Mouse (Mus musculus) gastrocnemius, postnatal 36 days (tissue): ENCODE measurements around the gene Cdk12. TPM values are rescaled to one million over a fixed set of nuclear protein-coding genes. Genes with fewer than 3 reads are reported as not detected.
"Not testable (repeated sequence)": the region's sequence is repeated elsewhere in the genome, so short reads cannot be mapped to it uniquely, and the experiment has no call there.

Source experiments
- DNase-seq, 2 experiments: peaks; one replicate each; pipeline ENCODE4 v3.0.0; 2022
- intact Hi-C: fragments of 180-260 bp; cut with DNase I; formaldehyde crosslinking; loops from one replicate; pipeline ENCODE4 v1.15.1; 2025
- long read RNA-seq, 2 experiments: library from polyadenylated mRNA; stranded (forward); transcript quantifications; one replicate each; pipeline ENCODE4 v2.0.0; 2021
- total RNA-seq, 2 experiments: library from RNA; stranded (reverse); gene quantifications; 2 replicates each; pipeline ENCODE4 v1.2.3; 2021

Cdk12 gene
- 10 to 100 TPM; 12.7 to 15.0 TPM for total RNA-seq
- long read RNA-seq, experiment 1, partial matches to known transcripts = 0 of 2 reads
- long read RNA-seq, experiment 1, other reads (novel, unspliced or antisense) = 2 of 2 reads
- long read RNA-seq, experiment 2, partial matches to known transcripts = 1 of 5 reads
- long read RNA-seq, experiment 2, other reads (novel, unspliced or antisense) = 4 of 5 reads

DNA sequence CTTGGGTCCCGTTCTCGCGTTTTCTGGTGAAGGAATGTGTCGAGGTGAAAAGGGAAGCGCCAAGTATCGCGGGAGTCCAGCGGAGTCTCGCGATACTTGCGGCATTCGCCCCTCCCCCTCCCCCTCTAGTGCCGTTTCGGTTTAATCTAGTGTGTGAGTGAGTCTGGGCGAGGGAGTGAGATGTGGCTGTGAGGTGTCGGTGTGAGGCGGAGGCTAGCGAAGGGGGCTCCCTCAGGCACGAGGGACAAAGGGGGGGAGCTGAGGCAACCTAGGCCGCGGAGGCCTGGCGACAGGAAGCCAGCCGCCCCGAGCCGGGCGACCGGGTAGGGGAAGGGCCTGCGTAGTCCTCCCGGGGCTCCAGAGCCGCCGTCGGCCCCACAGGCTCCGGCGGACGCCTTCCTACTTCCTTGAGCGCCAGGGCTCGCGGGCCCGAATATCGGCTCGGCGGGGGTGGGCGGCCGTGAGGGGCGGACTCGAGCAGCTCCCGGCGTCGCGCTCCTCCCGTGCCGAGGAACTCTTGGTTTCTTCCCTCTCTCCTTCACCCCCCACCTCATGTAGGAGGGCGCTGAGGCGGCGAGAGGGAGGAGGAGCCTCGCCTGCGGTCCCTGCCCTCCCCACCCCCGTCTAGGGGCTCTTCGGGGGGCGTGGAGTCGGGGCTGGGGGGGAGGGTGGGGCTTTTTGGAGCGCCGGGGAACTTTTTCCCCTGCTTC, at the start of gene Cdk12:
Gene Cdk12 (plus strand): TSS at position 419 of the 710 bp plus-strand sequence.
- intact Hi-C loops = no loop called here
- peak; percentile 92 to 96 for DNase-seq

GRCm38 (mm10) chr11:98155094-98155493, 47.8 kb upstream of the Cdk12 start:
- DNase-seq = no peak
- intact Hi-C loops = loop anchor here (5.0 kb wide), 1 partner anchor 37 kb away; the partner anchor contains the start of gene Med1

DNA sequence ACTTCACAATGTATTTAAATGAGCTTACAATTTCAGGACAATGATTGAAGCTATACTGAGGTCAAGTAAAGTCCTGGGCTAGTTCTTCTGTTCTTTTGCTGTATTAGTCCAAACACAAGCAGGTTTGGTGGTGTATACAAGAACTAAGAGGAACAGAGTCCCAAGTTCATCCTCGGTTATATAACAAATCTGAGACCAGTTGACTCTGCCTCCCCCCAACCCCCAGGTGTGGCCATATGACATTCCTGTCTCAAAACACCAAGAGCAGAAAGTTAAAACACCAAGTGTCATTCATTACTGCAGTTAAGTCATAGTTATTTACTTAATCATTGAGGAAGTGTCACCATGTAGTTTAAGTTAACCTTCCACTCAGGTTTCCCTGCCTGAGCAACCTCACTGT, 34.5 kb upstream of the Cdk12 start:
- intact Hi-C loops = no loop called here
- DNase-seq = no peak

GRCm38 (mm10) chr11:98182149-98182548, 20.7 kb upstream of the Cdk12 start:
- intact Hi-C loops, DNase-seq: not testable (repeated sequence)

DNA sequence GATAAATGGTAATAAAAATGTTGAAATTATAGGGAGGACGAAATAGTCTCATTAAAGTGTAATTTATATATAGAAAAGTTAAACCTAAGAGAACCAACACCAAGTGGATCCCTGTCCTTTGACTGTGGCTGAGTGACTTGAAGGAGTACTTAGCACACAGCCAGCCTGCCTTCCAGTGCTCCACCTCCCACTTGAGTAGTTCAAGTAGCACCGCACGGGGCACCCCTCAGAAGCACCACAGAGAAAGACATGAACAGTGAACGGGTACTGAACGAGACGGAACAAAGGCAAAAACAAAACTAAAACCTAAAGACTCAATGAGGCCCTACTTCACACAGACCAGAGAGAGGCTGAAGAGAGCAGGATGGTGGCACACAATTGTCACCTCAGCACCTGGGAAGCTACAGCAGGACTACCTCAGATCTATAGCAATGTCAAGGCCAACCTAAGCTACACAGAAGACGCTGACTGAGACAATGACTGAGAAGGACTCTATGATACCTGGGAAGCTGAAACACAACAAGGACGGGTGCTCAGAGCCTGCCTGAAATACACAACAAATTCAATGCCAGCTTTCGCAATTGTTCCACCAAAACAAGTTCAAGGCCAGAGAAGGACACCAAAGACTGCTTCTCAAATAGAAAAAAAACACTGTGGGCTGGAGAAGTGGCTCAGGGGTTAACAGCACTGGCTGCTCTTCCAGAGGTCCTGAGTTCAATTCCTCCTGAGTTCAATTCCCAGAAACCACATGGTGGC, 15.0 kb upstream of the Cdk12 start:
- no peak for DNase-seq
- intact Hi-C loops = no loop called here

GRCm38 (mm10) chr11:98190820-98191219, 12.0 kb upstream of the Cdk12 start:
- intact Hi-C loops = loop anchor here (5.0 kb wide), 1 partner anchor 34 kb away; no protein-coding TSS in a partner anchor
- no peak for DNase-seq

- intact Hi-C loops = loop anchor here (5.0 kb wide), 1 partner anchor 36 kb away; no protein-coding TSS in a partner anchor
- peak; percentile 84 to 86 for DNase-seq
Observed at GRCm38 (mm10) chr11:98192901-98193805, 9.7 kb upstream of the Cdk12 start, which contains the start of gene Med1. Gene Med1, minus strand, starts transcription at chr11:98193293.

GRCm38 (mm10) chr11:98201791-98202640, 843 bp upstream of the Cdk12 start:
- intact Hi-C loops = no loop called here
- DNase-seq = peak in 1 of 2 experiments; percentile 39

DNA sequence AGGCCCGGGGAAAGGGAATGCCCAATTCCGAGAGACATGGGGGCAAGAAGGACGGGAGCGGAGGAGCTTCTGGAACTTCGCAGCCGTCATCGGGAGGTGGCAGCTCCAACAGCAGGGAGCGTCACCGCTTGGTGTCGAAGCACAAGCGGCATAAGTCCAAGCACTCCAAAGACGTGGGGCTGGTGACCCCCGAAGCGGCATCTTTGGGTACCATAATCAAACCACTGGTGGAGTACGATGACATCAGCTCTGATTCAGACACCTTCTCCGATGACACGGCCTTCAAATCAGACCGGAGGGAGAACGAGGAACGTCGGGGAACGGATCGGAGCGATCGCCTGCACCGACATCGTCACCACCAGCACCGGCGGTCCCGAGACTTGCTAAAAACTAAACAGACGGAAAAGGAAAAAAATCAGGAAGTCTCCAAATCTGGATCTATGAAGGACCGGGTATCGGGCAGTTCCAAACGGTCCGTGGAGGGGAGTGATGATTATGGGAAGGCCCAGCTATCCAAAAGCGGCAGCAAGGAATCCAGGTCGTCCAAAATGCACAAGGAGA, 572 bp downstream of the Cdk12 start:
- peak in 1 of 2 experiments; percentile 56 for DNase-seq
- intact Hi-C loops = no loop called here

DNA sequence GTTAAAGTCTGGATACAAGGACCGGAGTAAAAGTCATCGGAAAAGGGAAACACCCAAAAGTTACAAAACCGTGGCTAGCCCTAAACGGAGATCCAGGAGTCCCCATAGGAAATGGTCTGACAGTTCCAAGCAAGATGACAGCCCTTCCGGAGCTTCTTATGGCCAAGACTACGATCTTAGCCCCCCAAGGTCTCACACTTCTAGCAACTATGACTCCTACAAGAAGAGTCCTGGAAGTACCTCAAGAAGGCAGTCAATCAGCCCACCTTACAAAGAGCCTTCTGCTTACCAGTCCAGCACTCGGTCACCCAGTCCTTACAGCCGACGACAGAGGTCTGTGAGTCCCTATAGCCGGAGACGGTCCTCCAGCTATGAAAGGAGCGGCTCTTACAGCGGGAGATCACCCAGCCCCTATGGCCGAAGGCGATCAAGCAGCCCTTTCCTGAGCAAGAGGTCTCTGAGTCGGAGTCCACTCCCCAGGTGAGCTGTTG, 1.1 kb downstream of the Cdk12 start:
- DNase-seq = no peak
- intact Hi-C loops = no loop called here

GRCm38 (mm10) chr11:98205463-98205862, 2.6 kb downstream of the Cdk12 start:
- intact Hi-C loops = no loop called here

DNA sequence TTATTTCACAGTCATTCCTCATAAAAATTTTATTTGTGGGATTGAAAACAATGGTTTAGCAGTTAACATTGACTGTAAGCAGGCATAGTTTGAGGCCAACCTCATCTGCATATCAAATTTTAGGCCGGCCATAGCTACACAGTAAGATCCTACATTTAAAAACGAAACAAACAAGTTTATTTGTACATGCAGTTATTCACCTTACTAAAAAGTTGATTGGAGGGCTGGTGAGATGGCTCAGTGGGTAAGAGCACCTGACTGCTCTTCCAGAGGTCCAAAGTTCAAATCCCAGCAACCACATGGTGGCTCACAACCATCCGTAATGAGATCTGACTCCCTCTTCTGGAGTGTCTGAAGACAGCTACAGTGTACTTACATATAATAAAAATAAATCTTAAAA, 3.4 kb downstream of the Cdk12 start:
- intact Hi-C loops, DNase-seq: not testable (repeated sequence)

More at GRCm38 (mm10) chr11:98205463-98205862, 2.6 kb downstream of the Cdk12 start:
- no peak for DNase-seq

DNA sequence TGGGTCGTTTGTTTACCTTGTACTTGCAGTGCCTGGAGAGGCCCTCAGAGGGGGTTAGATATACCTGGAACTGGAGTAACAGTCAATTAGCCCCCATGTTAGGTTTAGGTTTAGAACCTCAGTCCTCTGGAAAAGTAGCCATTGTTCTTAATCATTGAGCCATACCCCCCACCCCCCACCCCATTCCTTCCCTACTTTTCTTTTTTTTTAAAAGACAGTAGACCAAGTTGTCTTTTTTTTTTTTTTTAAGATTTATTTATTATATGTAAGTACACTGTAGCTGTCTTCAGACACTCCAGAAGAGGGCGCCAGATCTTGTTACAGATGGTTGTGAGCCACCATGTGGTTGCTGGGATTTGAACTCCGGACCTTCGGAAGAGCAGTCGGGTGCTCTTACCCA, 6.8 kb downstream of the Cdk12 start:
- intact Hi-C loops, DNase-seq: not testable (repeated sequence)

GRCm38 (mm10) chr11:98213311-98213710, 10.5 kb downstream of the Cdk12 start:
- intact Hi-C loops = no loop called here

GRCm38 (mm10) chr11:98226349-98226748, 23.5 kb downstream of the Cdk12 start:
- intact Hi-C loops = loop anchor here (5.0 kb wide), 1 partner anchor 54 kb away; no protein-coding TSS in a partner anchor
- no peak for DNase-seq

More at GRCm38 (mm10) chr11:98213311-98213710, 10.5 kb downstream of the Cdk12 start:
- no peak for DNase-seq

DNA sequence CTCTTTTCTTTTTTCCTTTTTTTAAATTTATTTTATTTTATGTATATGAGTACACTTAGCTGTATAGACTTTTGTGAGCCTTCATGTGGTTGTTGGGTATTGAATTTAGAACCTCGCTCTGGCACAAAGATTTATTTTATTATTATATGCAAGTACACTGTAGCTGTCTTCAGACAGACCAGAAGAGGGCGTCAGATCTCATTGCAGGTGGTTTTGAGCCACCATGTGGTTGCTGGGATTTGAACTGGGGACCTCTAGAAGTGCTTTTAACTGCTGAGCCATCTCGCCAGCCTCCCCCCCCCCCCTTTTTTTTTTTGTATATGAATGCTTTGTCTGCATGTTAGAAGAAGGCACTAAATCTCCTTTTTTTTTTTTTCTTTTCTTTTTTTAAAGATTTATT, 35.6 kb downstream of the Cdk12 start:
- DNase-seq = no peak
- intact Hi-C loops = no loop called here

DNA sequence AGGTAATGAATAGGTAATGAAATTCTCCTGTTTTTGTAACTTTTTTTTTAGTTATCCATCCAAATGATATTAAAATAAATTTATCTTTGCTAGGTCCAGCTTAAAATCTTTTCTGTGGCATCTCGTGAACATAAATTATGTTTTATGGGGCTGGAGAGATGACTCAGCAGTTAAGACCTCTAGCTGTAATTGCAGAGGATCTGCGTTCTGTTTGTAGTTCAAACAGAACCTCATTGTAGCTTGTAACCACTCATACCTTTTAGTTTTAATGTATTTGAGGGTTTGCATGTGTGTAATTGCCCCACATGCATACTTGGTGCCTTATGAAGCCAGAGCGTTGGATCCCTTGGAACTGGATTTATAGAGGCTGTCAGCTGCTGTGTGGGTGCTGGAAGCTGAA, 36.1 kb downstream of the Cdk12 start:
- no peak for DNase-seq
- intact Hi-C loops = no loop called here

- DNase-seq, intact Hi-C loops: not testable (repeated sequence)
Observed at GRCm38 (mm10) chr11:98242910-98243309, 40.1 kb downstream of the Cdk12 start.
